Mouse (Mus musculus): ENCODE results near the gene Ceacam3.
"Not testable (repeated sequence)": the region's sequence is repeated elsewhere in the genome, so short reads cannot be mapped to it uniquely, and the experiment has no call there.

Ceacam3 gene

GRCm38 (mm10) chr7:17149931-17150330 lies at the start of gene Ceacam3:
Gene Ceacam3, plus strand, starts transcription at chr7:17150282.
- no peak for DNase-seq (ENCODE audit: low read depth, low spot score)

- DNase-seq (ENCODE audit: low read depth, low spot score), result not testable (repeated sequence)
These were observed 48.5 kb upstream of the Ceacam3 start for GRCm38 (mm10) chr7:17101631-17102030.

- DNase-seq (ENCODE audit: low read depth, low spot score), result no peak
These were observed 14.8 kb upstream of the Ceacam3 start for GRCm38 (mm10) chr7:17135307-17135706.

GRCm38 (mm10) chr7:17155634-17156033 lies 5.6 kb downstream of the Ceacam3 start:
- DNase-seq (ENCODE audit: low read depth, low spot score), result no peak

GRCm38 (mm10) chr7:17156885-17157677 lies 7.0 kb downstream of the Ceacam3 start:
- no peak for DNase-seq (ENCODE audit: low read depth, low spot score)

GRCm38 (mm10) chr7:17159011-17159410 lies 8.9 kb downstream of the Ceacam3 start:
- DNase-seq (ENCODE audit: low read depth, low spot score), result no peak

GRCm38 (mm10) chr7:17171827-17172226 lies 21.7 kb downstream of the Ceacam3 start:
- no peak for DNase-seq (ENCODE audit: low read depth, low spot score)

- no peak for DNase-seq (ENCODE audit: low read depth, low spot score)
These were observed 53.1 kb downstream of the Ceacam3 start, which contains the start of gene Psg29 for GRCm38 (mm10) chr7:17203177-17203576. Gene Psg29, plus strand, starts transcription at chr7:17203477.

- no peak for DNase-seq (ENCODE audit: low read depth, low spot score)
These were observed 55.6 kb downstream of the Ceacam3 start for GRCm38 (mm10) chr7:17205530-17206184.

Measured in brain, embryonic 18.5 days (tissue).